Mouse (Mus musculus) naive thymus-derived CD4-positive, alpha-beta T cell, adult 2 months (primary cell): Measurements from ENCODE around the gene Farsa.

ENCODE experiments used
- DNase-seq: peaks from one replicate; pipeline ENCODE4 v3.0.0-alpha.2; 2011; ENCODE audit warnings: low read depth

Gene Farsa

GRCm38 (mm10) chr8:84834866-84835855, 21.6 kb upstream of the Farsa start:
- no peak for DNase-seq

- no peak for DNase-seq
Measured at GRCm38 (mm10) chr8:84837149-84837911, 19.5 kb upstream of the Farsa start.

GRCm38 (mm10) chr8:84837912-84838470, 18.8 kb upstream of the Farsa start:
- DNase-seq, result no peak

GRCm38 (mm10) chr8:84838513-84838912, 18.3 kb upstream of the Farsa start:
- no peak for DNase-seq

GRCm38 (mm10) chr8:84839411-84839810, 17.4 kb upstream of the Farsa start:
- no peak for DNase-seq

GRCm38 (mm10) chr8:84839875-84840247, 16.9 kb upstream of the Farsa start:
- no peak for DNase-seq

GRCm38 (mm10) chr8:84840248-84840999, 16.4 kb upstream of the Farsa start, which contains the start of gene Rad23a:
TSS of gene Rad23a (minus strand) at chr8:84840665.
- peak; percentile 97 for DNase-seq

- DNase-seq, result no peak
Measured at GRCm38 (mm10) chr8:84841514-84841913, 15.3 kb upstream of the Farsa start.

- DNase-seq, result peak; percentile 39
Measured at GRCm38 (mm10) chr8:84844397-84845070, 12.3 kb upstream of the Farsa start.

- DNase-seq, result peak; percentile 34
Measured at GRCm38 (mm10) chr8:84845355-84846093, 11.3 kb upstream of the Farsa start.

- DNase-seq, result no peak
Measured at GRCm38 (mm10) chr8:84846094-84846721, 10.6 kb upstream of the Farsa start.

- DNase-seq, result peak; percentile 99
Measured at GRCm38 (mm10) chr8:84846722-84847572, 9.8 kb upstream of the Farsa start, which contains the start of gene Calr. TSS of gene Calr (minus strand) at chr8:84846934.

GRCm38 (mm10) chr8:84847684-84848435, 8.9 kb upstream of the Farsa start:
- peak; percentile 73 for DNase-seq

- no peak for DNase-seq
Measured at GRCm38 (mm10) chr8:84856434-84856833, 355 bp upstream of the Farsa start.

- peak; percentile 92 for DNase-seq
Measured at GRCm38 (mm10) chr8:84871376-84872308, 14.9 kb downstream of the Farsa start, which contains the start of gene Syce2. TSS of gene Syce2 (plus strand) at chr8:84872111.

GRCm38 (mm10) chr8:84872309-84872965, 15.6 kb downstream of the Farsa start:
- DNase-seq, result peak; percentile 59
